Mouse (Mus musculus) embryonic facial prominence, embryonic 15.5 days (tissue): ENCODE measurements at regions not wholly inside any gene's neighbourhood (a gene's known extent, or its start where the extent isn't known, plus 50 kb on each side); places are given as distances from the start of the nearest gene placed in this dataset.
A peak's percentile ranks its signal among the peaks of the same experiment; 100 is the strongest.
"Not testable (repeated sequence)": the region's sequence is repeated elsewhere in the genome, so short reads cannot be mapped to it uniquely, and the experiment has no call there.

Experiments
- ATAC-seq: fragments of 200-750 bp; cut with Nextera tagmentation; 2 replicates; pipeline ENCODE4 v1.8.0; 2017; ENCODE audit warnings: low read depth, moderate TSS enrichment; ENCODE audit not compliant: insufficient number of reproducible peaks, low FRiP score, low TSS enrichment
- H3K27ac ChIP-seq: fragments of 300-500 bp; sonication (generic); replicated peaks from 2 replicates; pipeline ENCODE4 v1.5.1; 2015; ENCODE audit warnings: mild to moderate bottlenecking, inconsistent platforms
- H3K27me3 ChIP-seq: fragments of 300-500 bp; sonication (generic); 2 replicates; pipeline ENCODE4 v1.6.1; 2015; ENCODE audit warnings: inconsistent platforms
- H3K36me3 ChIP-seq: fragments of 300-500 bp; sonication (generic); 2 replicates; pipeline ENCODE4 v1.6.1; 2015; ENCODE audit warnings: mild to moderate bottlenecking, inconsistent platforms
- H3K4me1 ChIP-seq: fragments of 300-500 bp; sonication (generic); 2 replicates; pipeline ENCODE4 v1.6.1; 2015; ENCODE audit warnings: inconsistent platforms
- H3K4me2 ChIP-seq: fragments of 300-500 bp; sonication (generic); replicated peaks from 2 replicates; pipeline ENCODE4 v1.6.1; 2015; ENCODE audit warnings: mild to moderate bottlenecking, inconsistent platforms
- H3K4me3 ChIP-seq: fragments of 300-500 bp; sonication (generic); replicated peaks from 2 replicates; pipeline ENCODE4 v1.5.1; 2015; ENCODE audit warnings: mild to moderate bottlenecking, inconsistent platforms
- H3K9ac ChIP-seq: fragments of 300-500 bp; sonication (generic); 2 replicates; pipeline ENCODE4 v1.6.1; 2015; ENCODE audit warnings: inconsistent platforms
- H3K9me3 ChIP-seq: fragments of 300-500 bp; sonication (generic); replicated peaks from 2 replicates; pipeline ENCODE4 v1.6.1; 2016; ENCODE audit warnings: inconsistent platforms
- WGBS: fragments of 180-500 bp; shearing (Covaris S2); methylation state at CpG from one replicate; pipeline ENCODE4 v1.1.7; 2015; 5-methylcytosine and 5-hydroxymethylcytosine counted together

DNA sequence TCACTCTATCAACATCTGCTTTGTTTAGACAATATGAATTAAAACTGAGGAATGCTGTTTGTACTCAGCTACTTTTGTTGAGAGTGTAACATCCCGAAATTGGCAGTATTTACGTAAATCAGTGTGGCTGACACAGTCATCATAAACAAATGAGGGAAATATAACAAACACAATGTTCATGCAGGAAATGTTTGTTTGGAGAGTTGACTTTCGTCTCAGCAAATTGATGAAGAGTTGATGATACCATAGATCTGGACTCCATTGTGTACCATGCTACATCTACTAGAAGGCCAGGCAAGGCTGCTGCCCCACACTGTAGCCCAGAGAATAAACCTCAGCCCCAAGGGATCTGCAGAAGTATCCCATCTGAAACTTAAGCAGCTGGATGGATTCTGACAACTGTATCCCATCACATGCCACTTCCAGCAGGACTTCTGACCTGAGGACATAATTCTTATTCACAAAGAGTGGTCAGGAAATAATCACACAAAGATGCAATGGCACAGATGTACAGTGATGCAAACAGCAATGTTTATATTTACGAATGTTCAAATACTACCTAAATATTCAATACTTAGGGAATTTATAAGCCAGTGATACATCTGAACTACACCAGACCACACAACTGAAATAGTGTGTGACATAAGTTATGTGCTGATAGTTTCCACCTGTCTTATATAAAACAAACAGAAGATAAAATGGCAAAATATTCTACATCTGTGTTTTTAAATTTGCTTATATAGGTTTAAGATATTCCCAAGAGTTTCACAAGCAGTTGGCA is 51.3 kb downstream of the Gm21897 start:
- no peaks in the 10 kb centered on the region for H3K36me3 ChIP-seq
- no peak overlapping the region for H3K4me3 ChIP-seq
- no peak overlapping the region for H3K4me2 ChIP-seq
- H3K27ac ChIP-seq = no peak overlapping the region
- 70% methylated on average over 4 of the region's 4 CpGs for WGBS
- no peaks in the 10 kb centered on the region for H3K4me1 ChIP-seq
- H3K27me3 ChIP-seq = no peaks in the 10 kb centered on the region
- H3K9ac ChIP-seq = no peak overlapping the region
- no peaks in the 10 kb centered on the region for H3K9me3 ChIP-seq
- ATAC-seq = no peak

DNA sequence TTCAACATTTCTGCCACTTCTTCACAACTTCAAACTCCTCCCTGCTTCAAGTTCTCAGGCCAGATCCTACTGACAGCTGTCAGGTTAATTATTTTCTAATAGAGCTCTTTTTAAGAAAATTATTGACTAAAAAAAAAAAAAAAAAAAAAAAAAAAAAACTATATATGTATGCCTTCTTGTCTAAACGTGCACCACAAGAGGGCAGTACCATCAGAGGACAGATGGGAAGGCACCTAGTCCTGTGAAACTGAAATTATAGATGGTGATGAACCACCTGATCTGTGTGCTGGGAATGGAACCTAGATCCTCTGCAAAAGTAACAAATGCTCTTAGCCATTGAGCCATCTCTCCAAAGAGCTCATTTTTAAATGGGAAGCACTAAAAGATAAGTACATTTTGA is 55.6 kb downstream of the Gm21897 start:
- WGBS = 21% methylated on average over 1 of the region's 1 CpGs
- Histone ChIP-seq H3K36me3 (no peaks in the 10 kb centered on the region), H3K9ac (no peak overlapping the region), H3K27ac (no peak overlapping the region), H3K4me2 (no peak overlapping the region), H3K9me3 (no peaks in the 10 kb centered on the region), H3K27me3 (no peaks in the 10 kb centered on the region), H3K4me3 (no peak overlapping the region), H3K4me1 (no peaks in the 10 kb centered on the region)
- no peak for ATAC-seq

DNA sequence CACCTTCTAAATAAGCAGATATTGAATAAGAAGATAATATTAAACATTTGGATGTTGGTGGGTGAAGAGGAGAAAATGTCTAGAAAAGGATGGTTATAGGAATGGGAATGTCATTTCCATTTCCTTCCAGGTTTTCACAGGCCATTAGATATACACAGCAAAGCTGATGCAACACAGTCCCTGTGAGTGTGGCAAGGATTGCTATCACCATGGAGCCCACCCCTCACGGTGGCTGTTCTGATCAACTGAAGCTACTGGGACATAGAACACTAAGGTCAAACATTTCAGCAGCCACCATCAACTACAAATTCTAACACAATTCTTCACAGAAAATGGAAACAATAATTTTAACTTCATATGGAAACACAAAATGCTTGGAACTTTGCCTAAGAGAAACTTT is 56.7 kb downstream of the Gm21897 start:
- no peaks in the 10 kb centered on the region for H3K36me3 ChIP-seq
- H3K9me3 ChIP-seq = no peaks in the 10 kb centered on the region
- H3K4me3 ChIP-seq = no peak overlapping the region
- ATAC-seq = no peak
- no peak overlapping the region for H3K4me2 ChIP-seq
- no peak overlapping the region for H3K27ac ChIP-seq
- 69% methylated on average over 1 of the region's 1 CpGs for WGBS
- H3K27me3 ChIP-seq = no peaks in the 10 kb centered on the region
- H3K4me1 ChIP-seq = no peaks in the 10 kb centered on the region
- no peak overlapping the region for H3K9ac ChIP-seq

DNA sequence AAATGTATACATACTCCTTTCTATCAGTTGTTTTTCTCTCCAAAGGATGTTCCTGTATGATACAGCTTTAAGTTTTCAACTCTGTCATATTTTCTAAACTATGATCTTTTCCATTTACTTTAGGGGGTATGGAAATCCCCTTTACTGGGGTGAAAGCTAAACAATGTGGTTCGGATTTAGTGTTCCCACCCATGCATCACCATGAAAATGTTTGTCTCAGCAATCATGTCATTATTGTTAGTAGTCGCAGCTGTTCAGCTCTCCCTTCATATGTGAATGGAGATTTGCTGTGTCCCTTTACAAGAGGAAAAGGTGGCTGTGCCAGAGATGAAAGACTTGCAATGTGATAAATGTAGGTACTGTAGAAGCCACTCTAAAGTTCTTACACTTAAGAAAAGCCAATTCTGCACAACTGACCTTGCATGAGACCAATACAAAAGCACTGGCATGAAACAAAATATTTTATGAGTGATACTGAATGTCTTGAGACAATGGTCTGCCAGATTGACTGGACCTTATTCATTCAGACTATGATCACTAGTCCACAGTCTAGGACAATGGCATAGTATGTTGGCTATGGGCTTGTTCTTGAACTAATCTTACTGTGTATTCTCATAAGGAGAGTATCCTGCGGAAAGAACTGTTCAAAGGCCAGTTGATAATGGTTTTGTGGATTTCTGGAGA is 68.4 kb downstream of the Gm21897 start:
- Histone ChIP-seq H3K36me3 (no peaks in the 10 kb centered on the region), H3K4me1 (peaks cover 7% of the 10 kb centered on the region; the same call in 1 of the 2 replicates), H3K9ac (no peak overlapping the region), H3K27ac (0 out of 2 replicates have a peak overlapping the region, but pooled peaks have one; percentile 11), H3K4me2 (no peak overlapping the region), H3K27me3 (no peaks in the 10 kb centered on the region), H3K4me3 (no peak overlapping the region), H3K9me3 (no peaks in the 10 kb centered on the region)
- 42% methylated on average over 3 of the region's 3 CpGs for WGBS
- ATAC-seq = no peak

DNA sequence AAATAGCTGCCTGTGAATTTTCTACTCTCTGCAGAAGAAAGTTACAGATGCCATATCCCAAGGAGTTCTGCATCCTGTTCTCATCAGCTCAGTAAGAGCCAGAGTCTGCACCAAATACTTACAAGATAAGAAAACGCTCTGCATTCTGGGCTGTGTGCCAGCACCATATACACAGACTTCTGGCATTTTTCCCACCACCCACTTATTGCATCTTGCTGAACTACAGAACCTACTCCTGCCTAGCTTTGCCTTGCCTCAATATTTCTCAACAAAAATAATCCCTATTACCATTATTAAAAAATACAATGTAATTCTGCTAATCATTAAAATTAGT is 69.0 kb downstream of the Gm21897 start:
- no peak; the same call in 1 of the 2 replicates for ATAC-seq
- Histone ChIP-seq H3K27me3 (no peaks in the 10 kb centered on the region), H3K27ac (0 out of 2 replicates have a peak overlapping the region, but pooled peaks have one; percentile 11), H3K4me3 (no peak overlapping the region), H3K4me2 (no peak overlapping the region), H3K9ac (no peak overlapping the region), H3K36me3 (no peaks in the 10 kb centered on the region), H3K9me3 (no peaks in the 10 kb centered on the region), H3K4me1 (peaks cover 7% of the 10 kb centered on the region; the same call in 1 of the 2 replicates)
- 3% methylated on average over 1 of the region's 1 CpGs for WGBS

DNA sequence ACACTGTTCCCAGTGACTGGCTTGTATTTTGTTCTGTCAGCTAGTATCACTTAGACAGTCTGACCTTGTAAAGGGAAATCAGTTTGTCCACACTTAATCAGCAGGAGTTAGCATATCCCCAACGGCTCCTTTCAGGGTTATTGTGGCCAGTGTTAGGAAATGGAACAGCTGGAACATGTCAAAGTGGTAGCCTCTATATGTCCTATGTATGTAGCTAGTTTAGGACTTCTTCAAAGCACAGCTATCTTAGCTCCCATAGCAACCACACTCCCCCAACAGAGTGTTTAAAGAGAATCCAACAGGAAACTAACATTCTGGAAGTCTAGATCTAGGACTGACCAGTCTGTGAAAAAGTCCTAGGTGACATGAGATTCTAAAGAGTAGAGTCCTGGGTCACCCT is 72.6 kb downstream of the Gm21897 start:
- Histone ChIP-seq H3K4me2 (no peak overlapping the region), H3K9me3 (no peaks in the 10 kb centered on the region), H3K4me1 (peaks cover 7% of the 10 kb centered on the region; the same call in 1 of the 2 replicates), H3K27ac (no peak overlapping the region), H3K36me3 (no peaks in the 10 kb centered on the region), H3K9ac (no peak overlapping the region), H3K27me3 (no peaks in the 10 kb centered on the region), H3K4me3 (no peak overlapping the region)
- ATAC-seq = no peak
- 47% methylated on average over 1 of the region's 1 CpGs for WGBS

DNA sequence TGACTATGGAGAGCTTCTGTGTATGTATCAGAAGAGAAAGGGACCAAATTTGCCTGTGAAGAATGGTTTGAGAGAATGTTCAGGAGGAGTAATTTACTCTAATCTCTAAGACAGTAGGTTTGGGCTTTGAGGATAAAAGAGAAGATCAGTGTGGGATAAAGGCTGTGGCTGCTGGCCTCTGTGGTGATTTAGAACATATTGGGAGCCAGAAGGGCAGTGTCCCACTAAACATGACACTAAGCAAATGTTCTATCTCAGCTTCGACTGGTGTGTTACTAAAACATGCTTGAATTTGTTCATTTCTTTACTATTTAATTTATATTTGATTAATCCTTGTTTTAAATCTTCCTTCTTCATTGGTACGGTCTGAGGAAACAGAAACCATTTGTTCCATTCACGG is 113.1 kb downstream of the Gm21897 start:
- no peak overlapping the region for H3K4me3 ChIP-seq
- H3K27me3 ChIP-seq = no peaks in the 10 kb centered on the region
- no peaks in the 10 kb centered on the region for H3K4me1 ChIP-seq
- no peak overlapping the region for H3K27ac ChIP-seq
- no peak for ATAC-seq
- no peaks in the 10 kb centered on the region for H3K36me3 ChIP-seq
- no peak overlapping the region for H3K9ac ChIP-seq
- 59% methylated on average over 3 of the region's 3 CpGs for WGBS
- H3K9me3 ChIP-seq = no peaks in the 10 kb centered on the region
- no peak overlapping the region for H3K4me2 ChIP-seq

DNA sequence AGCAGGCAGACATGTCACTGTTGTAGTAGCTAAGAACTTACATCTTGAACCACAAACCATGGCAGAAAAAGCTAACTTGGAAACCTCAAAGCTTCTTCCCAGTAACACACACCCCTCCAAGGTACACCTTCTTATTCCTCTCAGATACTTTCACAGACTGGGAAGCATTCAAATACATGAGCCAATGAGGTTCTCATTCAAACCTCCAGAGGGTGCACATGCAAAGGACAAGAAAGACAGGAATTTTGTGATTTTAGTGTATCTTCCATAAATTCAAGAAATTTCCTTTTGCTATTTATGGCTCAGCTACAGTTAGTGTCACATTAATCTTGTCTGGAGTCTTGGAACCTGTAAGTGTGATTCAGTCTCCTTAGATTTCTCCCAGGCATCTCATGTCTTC is 115.4 kb downstream of the Gm21897 start:
- Histone ChIP-seq H3K36me3 (no peaks in the 10 kb centered on the region), H3K9me3 (no peaks in the 10 kb centered on the region), H3K27ac (no peak overlapping the region), H3K27me3 (no peaks in the 10 kb centered on the region), H3K9ac (no peak overlapping the region), H3K4me3 (no peak overlapping the region), H3K4me1 (no peaks in the 10 kb centered on the region), H3K4me2 (no peak overlapping the region)
- no peak for ATAC-seq

DNA sequence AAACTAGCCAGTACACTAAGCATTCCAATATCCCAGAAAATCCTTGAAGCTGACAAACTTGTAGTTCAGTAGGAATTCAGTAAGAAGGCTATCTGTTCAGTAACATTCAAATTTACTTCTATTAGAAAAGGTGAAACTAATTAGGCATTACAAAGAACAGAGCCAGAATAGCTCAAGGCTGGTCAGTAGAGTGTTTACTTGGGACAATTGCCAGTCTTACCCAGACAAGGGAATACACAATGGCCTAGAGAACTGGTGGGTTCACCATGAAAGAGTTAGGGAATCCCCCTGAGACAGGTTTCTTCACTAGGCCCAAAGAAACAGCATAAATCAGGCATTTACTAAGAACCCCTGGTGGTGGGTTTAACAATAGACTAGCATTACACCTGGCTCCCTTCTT is 145.6 kb downstream of the Gm21897 start:
- H3K4me1 ChIP-seq, H3K4me2 ChIP-seq, H3K27me3 ChIP-seq, H3K27ac ChIP-seq, H3K9me3 ChIP-seq, ATAC-seq, H3K36me3 ChIP-seq, H3K4me3 ChIP-seq, H3K9ac ChIP-seq: not testable (repeated sequence)

DNA sequence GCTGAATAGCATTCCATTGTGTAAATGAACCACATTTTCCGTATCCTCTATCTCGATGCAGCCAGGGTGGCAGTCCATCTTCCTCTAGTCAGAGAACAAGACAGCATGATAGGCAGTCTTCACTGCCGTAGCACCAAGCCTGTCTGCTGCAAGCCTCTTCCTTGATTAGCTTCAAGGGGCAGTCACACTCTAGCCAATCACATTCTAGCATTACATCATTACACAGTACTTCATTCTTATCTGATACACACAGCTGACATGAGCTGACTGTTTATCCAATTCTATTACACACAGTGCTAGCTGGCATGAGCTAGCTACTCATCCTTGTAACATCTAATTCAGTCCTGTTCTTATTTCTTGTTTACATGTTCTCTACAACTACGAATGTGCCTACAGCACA is 156.6 kb downstream of the Gm21897 start:
- Histone ChIP-seq H3K4me2 (no peak overlapping the region), H3K9ac (no peak overlapping the region), H3K4me1 (no peaks in the 10 kb centered on the region), H3K27me3 (no peaks in the 10 kb centered on the region), H3K9me3 (no peaks in the 10 kb centered on the region), H3K4me3 (no peak overlapping the region), H3K27ac (no peak overlapping the region), H3K36me3 (no peaks in the 10 kb centered on the region)
- no peak for ATAC-seq
- 77% methylated on average over 4 of the region's 4 CpGs for whole genome bisulfite sequencing

DNA sequence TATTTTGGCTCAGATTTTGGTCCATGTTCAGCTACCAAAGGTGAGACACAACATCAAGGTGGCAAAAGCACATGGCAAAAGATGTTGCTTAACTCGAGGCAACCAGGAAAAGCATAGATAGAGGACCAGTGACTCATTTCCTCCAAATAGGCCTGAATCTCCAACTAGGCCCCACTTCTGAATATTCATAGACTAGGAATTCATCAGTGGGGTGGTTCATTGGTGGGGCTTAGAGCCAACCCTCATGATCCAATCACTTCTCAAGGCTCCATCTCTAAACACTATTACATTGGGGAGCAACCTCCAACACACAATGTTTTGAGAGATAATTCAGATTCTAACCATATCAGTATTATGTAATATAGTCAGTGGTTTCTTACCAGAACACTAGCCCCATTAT is 161.6 kb downstream of the Gm21897 start:
- Histone ChIP-seq H3K27ac (no peak overlapping the region), H3K9me3 (no peaks in the 10 kb centered on the region), H3K4me3 (no peak overlapping the region), H3K9ac (no peak overlapping the region), H3K4me2 (no peak overlapping the region), H3K4me1 (no peaks in the 10 kb centered on the region), H3K36me3 (no peaks in the 10 kb centered on the region), H3K27me3 (no peaks in the 10 kb centered on the region)
- no peak for ATAC-seq
- 85% methylated on average over 1 of the region's 1 CpGs for WGBS
